Mouse (Mus musculus) frontal cortex, postnatal 14 days (tissue): Measurements from ENCODE around the gene Plppr5.

ENCODE experiments used
- DNase-seq, 2 experiments: peaks; one replicate each; pipeline ENCODE4 v3.0.0; 2022; ENCODE audit warnings: low spot score in 2 of 2

Plppr5 gene

GRCm38 (mm10) chr3:117574529-117575252 lies at the start of gene Plppr5:
Gene Plppr5 (plus strand): TSS chr3:117574836.
- peak; percentile 40 to 46 for DNase-seq

GRCm38 (mm10) chr3:117549899-117550298 lies 24.7 kb upstream of the Plppr5 start:
- DNase-seq, result no peak

- DNase-seq, result no peak
These were observed 24.1 kb upstream of the Plppr5 start for GRCm38 (mm10) chr3:117550526-117550925.

GRCm38 (mm10) chr3:117556972-117557371 lies 17.7 kb upstream of the Plppr5 start:
- no peak for DNase-seq

GRCm38 (mm10) chr3:117575253-117575927 lies 754 bp downstream of the Plppr5 start:
- DNase-seq, result peak; percentile 23 to 40

- DNase-seq, result no peak
These were observed 1.3 kb downstream of the Plppr5 start for GRCm38 (mm10) chr3:117575928-117576254.

GRCm38 (mm10) chr3:117577349-117577748 lies 2.7 kb downstream of the Plppr5 start:
- DNase-seq, result no peak

- no peak for DNase-seq
These were observed 8.0 kb downstream of the Plppr5 start for GRCm38 (mm10) chr3:117582628-117583027.

GRCm38 (mm10) chr3:117602404-117602803 lies 27.8 kb downstream of the Plppr5 start:
- DNase-seq, result no peak

GRCm38 (mm10) chr3:117603458-117603857 lies 28.8 kb downstream of the Plppr5 start:
- no peak for DNase-seq

- no peak for DNase-seq
These were observed 31.7 kb downstream of the Plppr5 start for GRCm38 (mm10) chr3:117606383-117606782.

- no peak for DNase-seq
These were observed 36.8 kb downstream of the Plppr5 start for GRCm38 (mm10) chr3:117611453-117611852.

GRCm38 (mm10) chr3:117614856-117615255 lies 40.2 kb downstream of the Plppr5 start:
- DNase-seq, result no peak

GRCm38 (mm10) chr3:117625257-117626001 lies 50.8 kb downstream of the Plppr5 start:
- DNase-seq, result no peak

GRCm38 (mm10) chr3:117628799-117629198 lies 54.2 kb downstream of the Plppr5 start:
- DNase-seq, result peak in 1 of 2 experiments; percentile 22

GRCm38 (mm10) chr3:117630332-117630731 lies 55.7 kb downstream of the Plppr5 start:
- no peak for DNase-seq

GRCm38 (mm10) chr3:117648612-117649011 lies 74.0 kb downstream of the Plppr5 start:
- DNase-seq, result peak in 1 of 2 experiments; percentile 16

- no peak for DNase-seq
These were observed 89.7 kb downstream of the Plppr5 start for GRCm38 (mm10) chr3:117664316-117664715.

GRCm38 (mm10) chr3:117679189-117679588 lies 104.6 kb downstream of the Plppr5 start:
- DNase-seq, result no peak

GRCm38 (mm10) chr3:117684640-117685039 lies 110.0 kb downstream of the Plppr5 start:
- no peak for DNase-seq

GRCm38 (mm10) chr3:117686036-117686435 lies 111.4 kb downstream of the Plppr5 start:
- DNase-seq, result no peak

- DNase-seq, result peak; percentile 19 to 23
These were observed 112.0 kb downstream of the Plppr5 start for GRCm38 (mm10) chr3:117686648-117687047.

- DNase-seq, result no peak
These were observed 120.1 kb downstream of the Plppr5 start for GRCm38 (mm10) chr3:117694736-117695135.
